Mouse (Mus musculus) retina, postnatal 1 day (tissue): ENCODE measurements around the gene Odf3l1.
"Not testable (repeated sequence)": the region's sequence is repeated elsewhere in the genome, so short reads cannot be mapped to it uniquely, and the experiment has no call there.

Experiments used
- DNase-seq: peaks from one replicate; pipeline ENCODE4 v3.0.0-alpha.2; 2012

Gene Odf3l1

GRCm38 (mm10) chr9:56864216-56864729 is at the start of gene Odf3l1:
Gene Odf3l1 (minus strand): TSS chr9:56864679.
- no peak for DNase-seq

- DNase-seq, result no peak
Observed at GRCm38 (mm10) chr9:56913991-56914390, 49.5 kb upstream of the Odf3l1 start.

- DNase-seq, result no peak
Observed at GRCm38 (mm10) chr9:56911017-56911416, 46.5 kb upstream of the Odf3l1 start.

GRCm38 (mm10) chr9:56909991-56910390 is 45.5 kb upstream of the Odf3l1 start:
- not testable (repeated sequence) for DNase-seq

- DNase-seq, result no peak
Observed at GRCm38 (mm10) chr9:56907549-56907948, 43.1 kb upstream of the Odf3l1 start.

GRCm38 (mm10) chr9:56903662-56904061 is 39.2 kb upstream of the Odf3l1 start:
- no peak for DNase-seq

GRCm38 (mm10) chr9:56901187-56901586 is 36.7 kb upstream of the Odf3l1 start:
- no peak for DNase-seq

GRCm38 (mm10) chr9:56900571-56900970 is 36.1 kb upstream of the Odf3l1 start:
- no peak for DNase-seq

- DNase-seq, result no peak
Observed at GRCm38 (mm10) chr9:56900060-56900459, 35.6 kb upstream of the Odf3l1 start.

GRCm38 (mm10) chr9:56899409-56899808 is 34.9 kb upstream of the Odf3l1 start:
- DNase-seq, result no peak

GRCm38 (mm10) chr9:56896779-56897178 is 32.3 kb upstream of the Odf3l1 start:
- no peak for DNase-seq

- peak; percentile 93 for DNase-seq
Observed at GRCm38 (mm10) chr9:56894006-56894405, 29.5 kb upstream of the Odf3l1 start.

GRCm38 (mm10) chr9:56893313-56893712 is 28.8 kb upstream of the Odf3l1 start:
- peak; percentile 27 for DNase-seq

- no peak for DNase-seq
Observed at GRCm38 (mm10) chr9:56892111-56892510, 27.6 kb upstream of the Odf3l1 start.

GRCm38 (mm10) chr9:56891517-56892011 is 27.1 kb upstream of the Odf3l1 start:
- peak; percentile 91 for DNase-seq

- no peak for DNase-seq
Observed at GRCm38 (mm10) chr9:56890522-56891250, 26.2 kb upstream of the Odf3l1 start.

GRCm38 (mm10) chr9:56889817-56890216 is 25.3 kb upstream of the Odf3l1 start:
- DNase-seq, result peak; percentile 90

- DNase-seq, result no peak
Observed at GRCm38 (mm10) chr9:56887581-56887980, 23.1 kb upstream of the Odf3l1 start.

- DNase-seq, result no peak
Observed at GRCm38 (mm10) chr9:56886601-56887000, 22.1 kb upstream of the Odf3l1 start.

- DNase-seq, result peak; percentile 64
Observed at GRCm38 (mm10) chr9:56886113-56886512, 21.6 kb upstream of the Odf3l1 start.

- DNase-seq, result no peak
Observed at GRCm38 (mm10) chr9:56884328-56884727, 19.8 kb upstream of the Odf3l1 start.

GRCm38 (mm10) chr9:56883470-56883869 is 19.0 kb upstream of the Odf3l1 start:
- no peak for DNase-seq

GRCm38 (mm10) chr9:56882818-56883217 is 18.3 kb upstream of the Odf3l1 start:
- no peak for DNase-seq

GRCm38 (mm10) chr9:56882283-56882682 is 17.8 kb upstream of the Odf3l1 start:
- DNase-seq, result no peak
